Mouse (Mus musculus): Measurements from ENCODE around the gene Nxnl2. TPM values are rescaled to one million over a fixed set of nuclear protein-coding genes. Genes with fewer than 3 reads are reported as not detected.

Gene Nxnl2
- polyA plus RNA-seq, 1 experiment: 0.79 TPM

DNA sequence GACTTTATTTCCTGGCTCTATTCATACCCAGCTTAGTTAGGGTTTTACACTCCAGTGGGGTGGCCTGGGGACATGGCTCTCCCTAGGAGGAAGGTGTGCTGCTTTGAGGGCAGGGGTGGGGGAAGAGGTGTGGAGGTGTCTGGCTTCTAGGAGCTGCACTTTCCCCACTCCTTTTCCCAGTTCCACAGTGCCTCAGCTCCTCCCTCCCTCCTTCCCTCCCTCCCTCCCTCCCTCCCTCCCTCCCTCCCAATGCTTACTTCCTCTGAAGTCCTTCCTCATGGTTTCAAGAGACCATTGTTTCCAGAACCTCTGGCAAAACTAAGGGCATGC, 33.2 kb upstream of the Nxnl2 start:
- DNase-seq: no peak
- TF ChIP-seq POLR2A (IDR thresholded peaks at IDR 0.05; ENCODE audit: borderline replicate concordance, extremely low read depth, low read depth, low read length) (no peak), CTCF (IDR thresholded peaks at IDR 0.05; ENCODE audit: insufficient read depth, low read length) (no peak)
- Histone ChIP-seq H3K4me1 (ENCODE audit: control insufficient read depth, insufficient read depth, low read length) (peaks cover 7% of the 10 kb centered on the region; the same call in 1 of the 2 replicates), H3K4me3 (replicated peaks; ENCODE audit: extremely low read depth, low read depth, low read length) (no peak overlapping the region)

DNA sequence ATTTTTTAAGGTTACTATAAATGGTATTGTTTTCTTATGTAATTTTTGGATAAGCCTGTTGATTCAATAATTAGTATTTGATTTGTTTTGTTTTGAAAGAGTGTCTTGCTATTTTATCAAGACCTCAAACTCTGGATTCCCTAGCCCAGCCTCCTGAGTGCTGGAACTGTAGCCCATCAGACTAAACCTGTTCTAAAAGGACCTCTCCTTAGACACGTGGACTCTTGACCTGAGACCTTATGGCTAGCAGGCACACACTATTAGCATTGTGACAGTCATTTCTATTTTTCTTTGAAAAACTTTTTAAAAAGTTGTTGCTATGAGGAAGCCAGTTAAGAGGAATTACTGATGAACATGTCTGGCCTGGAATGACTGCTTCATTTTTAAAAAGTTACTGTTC, 23.7 kb upstream of the Nxnl2 start:
- peaks cover 2% of the 10 kb centered on the region; the same call in 1 of the 2 replicates for H3K4me1 ChIP-seq (ENCODE audit: control insufficient read depth, insufficient read depth, low read length)
- no peak for DNase-seq
- TF ChIP-seq CTCF (IDR thresholded peaks at IDR 0.05; ENCODE audit: insufficient read depth, low read length) (no peak), POLR2A (IDR thresholded peaks at IDR 0.05; ENCODE audit: borderline replicate concordance, extremely low read depth, low read depth, low read length) (no peak)
- no peak overlapping the region for H3K4me3 ChIP-seq (replicated peaks; ENCODE audit: extremely low read depth, low read depth, low read length)
- 44% methylated on average over 1 of the region's 1 CpGs for WGBS

DNA sequence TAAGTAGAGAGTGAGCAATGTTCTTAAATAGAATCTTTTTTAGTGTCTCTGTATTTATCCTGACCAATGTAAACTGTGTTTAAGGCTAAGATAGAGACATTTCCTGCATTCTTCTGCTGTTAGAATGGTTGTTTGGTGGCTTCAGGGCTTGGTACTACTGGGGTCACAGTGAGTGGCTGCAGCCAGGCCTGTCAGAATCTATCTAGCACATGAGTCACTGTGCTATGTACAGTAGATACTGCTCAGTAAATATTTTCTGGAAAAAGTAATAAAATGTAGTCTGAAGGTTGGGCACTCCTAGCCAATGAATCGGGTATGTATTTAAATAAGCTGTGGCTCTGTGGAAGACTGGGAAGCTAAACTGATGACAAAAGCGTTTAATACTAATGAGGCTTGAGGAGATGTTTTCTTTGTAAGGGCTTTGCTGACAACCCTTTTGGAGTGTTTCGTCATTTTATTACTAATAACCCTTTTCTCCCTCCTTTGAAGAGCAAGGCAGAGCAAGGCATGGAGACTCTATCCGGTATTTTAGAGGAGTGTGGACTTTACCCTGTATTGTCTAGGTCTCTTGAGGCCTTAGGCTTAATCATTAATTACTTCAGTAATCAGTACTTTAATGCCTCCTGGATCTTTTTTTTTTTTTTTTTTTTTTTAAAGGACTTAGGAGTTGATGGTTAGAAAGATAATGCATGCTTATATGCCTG, 17.7 kb upstream of the Nxnl2 start:
- 80% methylated on average over 4 of the region's 4 CpGs for WGBS
- H3K4me3 ChIP-seq (replicated peaks; ENCODE audit: extremely low read depth, low read depth, low read length): no peak overlapping the region
- no peak for DNase-seq
- H3K4me1 ChIP-seq (ENCODE audit: control insufficient read depth, insufficient read depth, low read length): no peaks in the 10 kb centered on the region
- TF ChIP-seq POLR2A (IDR thresholded peaks at IDR 0.05; ENCODE audit: borderline replicate concordance, extremely low read depth, low read depth, low read length) (no peak), CTCF (IDR thresholded peaks at IDR 0.05; ENCODE audit: insufficient read depth, low read length) (no peak)

DNA sequence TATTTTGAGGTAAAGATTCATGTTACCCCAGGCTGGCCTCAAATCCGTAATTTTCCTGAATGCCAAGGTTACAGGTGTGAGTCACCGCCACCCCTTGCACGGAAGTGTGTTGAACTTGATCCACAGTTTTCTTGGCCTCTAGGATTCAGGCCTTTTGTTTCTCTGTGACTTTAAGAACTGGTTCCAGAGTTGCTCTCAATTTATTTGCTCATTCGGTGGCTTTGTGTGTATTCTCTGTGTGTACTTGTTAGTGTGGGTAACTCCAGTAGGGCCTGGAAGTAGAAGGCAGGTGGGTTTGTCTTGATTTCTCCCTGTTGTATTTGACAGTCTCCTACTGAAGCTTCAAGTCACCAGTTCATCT, 17.2 kb upstream of the Nxnl2 start:
- H3K4me1 ChIP-seq (ENCODE audit: control insufficient read depth, insufficient read depth, low read length): no peaks in the 10 kb centered on the region
- no peak for DNase-seq
- no peak overlapping the region for H3K4me3 ChIP-seq (replicated peaks; ENCODE audit: extremely low read depth, low read depth, low read length)
- 83% methylated on average over 4 of the region's 4 CpGs for WGBS
- TF ChIP-seq CTCF (IDR thresholded peaks at IDR 0.05; ENCODE audit: insufficient read depth, low read length) (no peak), POLR2A (IDR thresholded peaks at IDR 0.05; ENCODE audit: borderline replicate concordance, extremely low read depth, low read depth, low read length) (no peak)

DNA sequence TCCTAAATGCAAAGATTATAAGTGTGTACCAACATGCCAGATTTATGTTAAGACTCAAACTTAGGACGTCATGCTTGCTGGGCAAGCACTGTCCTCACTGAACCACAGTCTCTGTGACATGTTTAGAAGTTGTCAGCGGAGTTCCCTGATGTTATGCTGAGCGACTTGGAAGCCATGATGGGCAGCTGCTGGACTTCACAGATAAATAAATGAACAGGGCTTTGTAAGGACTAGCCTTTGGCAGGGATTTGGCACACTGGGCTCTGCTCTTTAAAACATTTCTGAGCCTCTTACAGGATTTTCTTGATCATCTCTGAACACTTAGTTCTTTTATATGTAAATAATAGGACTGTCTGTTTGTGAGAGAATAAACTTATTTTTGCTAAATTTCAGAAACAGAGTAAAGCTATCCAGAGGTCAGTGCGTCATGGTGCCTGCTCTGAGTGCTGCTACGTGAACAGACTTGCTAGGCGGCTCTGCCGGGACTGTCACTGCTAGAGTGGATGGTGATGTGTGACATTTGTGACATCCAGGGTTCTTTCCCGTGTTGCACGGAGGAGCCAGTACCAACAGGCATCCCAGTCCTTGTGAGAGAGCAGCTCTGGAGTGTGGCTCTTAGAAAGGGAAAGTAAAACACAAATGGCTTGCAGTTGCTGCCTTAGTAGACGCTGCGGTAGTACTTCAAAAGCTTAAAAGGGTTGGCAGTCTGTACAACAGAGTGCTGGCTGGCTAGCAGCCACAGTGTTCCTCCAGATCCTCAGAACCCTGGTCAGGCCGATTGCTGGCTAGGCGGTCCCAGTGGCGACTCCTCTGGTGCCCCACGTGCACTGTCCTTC, 15.4 kb upstream of the Nxnl2 start:
- Histone ChIP-seq H3K4me1 (ENCODE audit: control insufficient read depth, insufficient read depth, low read length) (no peaks in the 10 kb centered on the region), H3K4me3 (replicated peaks; ENCODE audit: extremely low read depth, low read depth, low read length) (no peak overlapping the region)
- 69% methylated on average over 15 of the region's 15 CpGs for WGBS
- DNase-seq: no peak
- TF ChIP-seq CTCF (IDR thresholded peaks at IDR 0.05; ENCODE audit: insufficient read depth, low read length): no peak
- no peak for TF ChIP-seq POLR2A (IDR thresholded peaks at IDR 0.05; ENCODE audit: borderline replicate concordance, extremely low read depth, low read depth, low read length)

DNA sequence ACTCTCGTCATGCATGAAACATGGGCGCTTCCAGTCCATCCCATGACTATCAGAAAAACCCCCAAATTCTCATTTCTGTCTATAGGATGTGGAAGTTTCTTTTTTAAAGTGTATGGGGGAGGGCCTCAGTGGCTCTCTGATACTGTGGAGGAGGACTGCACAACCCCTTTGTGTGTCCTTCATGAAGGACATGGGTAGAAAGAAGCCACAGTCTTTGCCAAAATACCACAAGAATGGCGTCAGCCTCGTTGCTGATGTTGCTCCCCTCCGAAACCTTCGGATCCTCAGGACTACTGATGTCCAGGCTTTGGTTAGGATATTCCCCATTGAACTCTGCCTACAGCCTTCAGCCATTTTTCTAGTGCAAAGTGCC, 14.8 kb upstream of the Nxnl2 start:
- 85% methylated on average over 6 of the region's 6 CpGs for WGBS
- DNase-seq: no peak
- Histone ChIP-seq H3K4me1 (ENCODE audit: control insufficient read depth, insufficient read depth, low read length) (no peaks in the 10 kb centered on the region), H3K4me3 (replicated peaks; ENCODE audit: extremely low read depth, low read depth, low read length) (no peak overlapping the region)
- no peak for TF ChIP-seq POLR2A (IDR thresholded peaks at IDR 0.05; ENCODE audit: borderline replicate concordance, extremely low read depth, low read depth, low read length)
- no peak for TF ChIP-seq CTCF (IDR thresholded peaks at IDR 0.05; ENCODE audit: insufficient read depth, low read length)

DNA sequence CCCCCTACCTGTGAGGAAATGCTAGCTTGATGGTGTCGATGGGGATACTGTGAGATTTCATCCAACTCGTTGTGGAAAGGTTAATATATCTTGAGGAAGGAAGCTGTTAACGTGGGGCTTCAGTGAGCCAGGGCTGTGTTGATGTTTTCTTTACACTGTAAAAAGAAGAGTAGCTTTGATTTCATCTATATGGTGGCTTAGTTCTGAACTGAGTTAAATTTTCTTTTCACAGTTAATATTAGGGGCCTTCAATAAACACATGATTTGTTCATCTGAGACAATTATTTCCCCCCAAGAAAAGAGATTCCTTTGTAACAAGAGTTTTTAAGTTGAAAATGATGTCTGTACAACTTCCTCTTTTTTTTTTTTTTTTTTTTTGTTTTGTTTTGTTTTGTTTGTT, 13.5 kb upstream of the Nxnl2 start:
- Histone ChIP-seq H3K4me3 (replicated peaks; ENCODE audit: extremely low read depth, low read depth, low read length) (no peak overlapping the region), H3K4me1 (ENCODE audit: control insufficient read depth, insufficient read depth, low read length) (peaks cover 4% of the 10 kb centered on the region)
- TF ChIP-seq CTCF (IDR thresholded peaks at IDR 0.05; ENCODE audit: insufficient read depth, low read length): no peak
- TF ChIP-seq POLR2A (IDR thresholded peaks at IDR 0.05; ENCODE audit: borderline replicate concordance, extremely low read depth, low read depth, low read length): no peak
- WGBS: 39% methylated on average over 3 of the region's 3 CpGs
- DNase-seq: no peak

GRCm38 (mm10) chr13:51161672-51162071, 9.2 kb upstream of the Nxnl2 start:
- 37% methylated on average over 2 of the region's 2 CpGs for WGBS
- H3K4me1 ChIP-seq (ENCODE audit: control insufficient read depth, insufficient read depth, low read length): peaks cover 4% of the 10 kb centered on the region
- TF ChIP-seq CTCF (IDR thresholded peaks at IDR 0.05; ENCODE audit: insufficient read depth, low read length) (no peak), POLR2A (IDR thresholded peaks at IDR 0.05; ENCODE audit: borderline replicate concordance, extremely low read depth, low read depth, low read length) (no peak)
- no peak overlapping the region for H3K4me3 ChIP-seq (replicated peaks; ENCODE audit: extremely low read depth, low read depth, low read length)
- DNase-seq: no peak

DNA sequence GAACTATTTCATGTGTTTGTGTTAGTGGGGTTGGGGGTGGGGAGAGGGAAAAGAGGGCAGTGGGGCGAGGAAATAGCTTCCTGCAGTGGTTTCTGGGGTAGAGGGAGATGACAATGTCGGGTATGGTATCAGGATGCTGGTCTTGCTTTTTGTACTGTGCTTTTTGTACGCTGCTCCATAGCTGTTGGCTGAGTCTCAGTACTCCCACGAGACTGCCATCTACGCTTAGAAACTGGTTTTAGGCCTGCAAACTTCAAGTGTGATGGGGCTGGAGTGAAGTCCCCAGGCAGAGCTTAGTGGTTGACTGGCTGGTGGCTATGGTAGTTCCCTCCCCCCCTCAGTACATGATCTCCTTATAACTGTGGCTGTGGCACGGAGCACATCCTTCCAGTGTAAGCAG, 8.6 kb upstream of the Nxnl2 start:
- DNase-seq: no peak
- WGBS: 64% methylated on average over 6 of the region's 6 CpGs
- no peak overlapping the region for H3K4me3 ChIP-seq (replicated peaks; ENCODE audit: extremely low read depth, low read depth, low read length)
- H3K4me1 ChIP-seq (ENCODE audit: control insufficient read depth, insufficient read depth, low read length): peaks cover 4% of the 10 kb centered on the region
- TF ChIP-seq POLR2A (IDR thresholded peaks at IDR 0.05; ENCODE audit: borderline replicate concordance, extremely low read depth, low read depth, low read length) (no peak), CTCF (IDR thresholded peaks at IDR 0.05; ENCODE audit: insufficient read depth, low read length) (no peak)

DNA sequence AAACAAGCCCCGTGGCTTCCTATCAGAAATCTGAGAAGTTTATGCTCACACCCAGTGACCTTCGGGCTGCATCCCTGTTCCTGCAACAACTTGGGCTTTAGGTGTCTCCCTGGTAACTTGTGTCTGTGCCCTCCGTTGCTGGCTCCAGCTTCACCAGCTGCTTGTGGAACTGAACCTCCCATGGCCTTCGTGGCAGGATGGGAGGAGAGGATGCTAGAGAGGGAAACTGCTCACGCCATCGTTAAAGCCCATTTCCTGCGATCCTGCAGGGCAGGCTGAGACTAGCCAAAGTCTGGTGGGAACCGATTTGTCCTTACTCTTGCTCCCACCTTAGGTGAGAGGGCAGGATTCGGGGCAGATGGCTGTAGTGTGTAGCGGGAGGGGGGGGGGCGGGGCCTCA, 4.1 kb upstream of the Nxnl2 start:
- TF ChIP-seq CTCF (IDR thresholded peaks at IDR 0.05; ENCODE audit: insufficient read depth, low read length): no peak
- TF ChIP-seq POLR2A (IDR thresholded peaks at IDR 0.05; ENCODE audit: borderline replicate concordance, extremely low read depth, low read depth, low read length): no peak
- DNase-seq: no peak
- 53% methylated on average over 11 of the region's 11 CpGs for WGBS
- Histone ChIP-seq H3K4me3 (replicated peaks; ENCODE audit: extremely low read depth, low read depth, low read length) (no peak overlapping the region), H3K4me1 (ENCODE audit: control insufficient read depth, insufficient read depth, low read length) (peaks cover 3% of the 10 kb centered on the region)

All from lung, adult 2 months (tissue).